Mouse (Mus musculus): ENCODE measurements at regions not wholly inside any gene's neighbourhood (a gene's known extent, or its start where the extent isn't known, plus 50 kb on each side); places are given as distances from the start of the nearest gene placed in this dataset.

- Histone ChIP-seq H3ac (ENCODE audit: control insufficient read depth, insufficient read length) (no peak overlapping the region), H3K4me3 (no peak overlapping the region), H3K36me3 (ENCODE audit: control insufficient read depth, insufficient read depth) (no peaks in the 10 kb centered on the region), H3K79me2 (ENCODE audit: control insufficient read depth, insufficient read depth) (no peaks in the 10 kb centered on the region), H3K27me3 (ENCODE audit: control insufficient read depth, insufficient read depth, insufficient read length) (no peaks in the 10 kb centered on the region), H3K4me2 (ENCODE audit: low read depth) (peak overlapping the region; percentile 52)
- TF ChIP-seq E2F4 (IDR thresholded peaks at IDR 0.05; ENCODE audit: insufficient read depth) (no peak), MYOD1 (IDR thresholded peaks at IDR 0.05; ENCODE audit: control insufficient read depth in 1 of 3, insufficient read length in 2 of 3, low read depth in 2 of 3) (no peak), POLR2AphosphoS2 (IDR thresholded peaks at IDR 0.05; ENCODE audit: insufficient read length, low read depth) (no peak), TCF3 (IDR thresholded peaks at IDR 0.05; ENCODE audit: insufficient read length, low read depth) (no peak), TCF12 (IDR thresholded peaks at IDR 0.05; ENCODE audit: insufficient read depth, poor library complexity, severe bottlenecking) (no peak), CEBPB (IDR thresholded peaks at IDR 0.05; ENCODE audit: insufficient read depth, poor library complexity, severe bottlenecking) (no peak), MYOG (IDR thresholded peaks at IDR 0.05; ENCODE audit: control insufficient read depth in 1 of 3, insufficient read depth in 1 of 3, insufficient read length in 2 of 3, low read depth in 2 of 3) (no peak), USF1 (IDR thresholded peaks at IDR 0.05; ENCODE audit: low read depth) (no peak)
Observed at GRCm38 (mm10) chr2:166301161-166301560, 145.7 kb upstream of the Sulf2 start.

GRCm38 (mm10) chr2:166294672-166295071 is 139.2 kb upstream of the Sulf2 start:
- H3K36me3 ChIP-seq (ENCODE audit: control insufficient read depth, insufficient read depth) = no peaks in the 10 kb centered on the region
- H3K4me2 ChIP-seq (ENCODE audit: low read depth) = no peak overlapping the region
- no peak for TF ChIP-seq TCF3 (IDR thresholded peaks at IDR 0.05; ENCODE audit: insufficient read length, low read depth)
- TF ChIP-seq MAX (IDR thresholded peaks at IDR 0.05; ENCODE audit: low read depth) = no peak
- TF ChIP-seq SRF (IDR thresholded peaks at IDR 0.05; ENCODE audit: control insufficient read depth, insufficient read length, low read depth) = no peak
- no peak for TF ChIP-seq REST (IDR thresholded peaks at IDR 0.05; ENCODE audit: insufficient read depth, insufficient read length)
- TF ChIP-seq MYOD1 (IDR thresholded peaks at IDR 0.05; ENCODE audit: control insufficient read depth in 1 of 3, insufficient read length in 2 of 3, low read depth in 2 of 3) = no peak
- no peak for TF ChIP-seq USF1 (IDR thresholded peaks at IDR 0.05; ENCODE audit: low read depth)
- no peak for TF ChIP-seq POLR2A (IDR thresholded peaks at IDR 0.05; ENCODE audit: insufficient read length, low read depth)
- TF ChIP-seq MYOG (IDR thresholded peaks at IDR 0.05; ENCODE audit: control insufficient read depth in 1 of 3, insufficient read depth in 1 of 3, insufficient read length in 2 of 3, low read depth in 2 of 3) = no peak
- H3ac ChIP-seq (ENCODE audit: control insufficient read depth, insufficient read length) = no peak overlapping the region
- H3K27me3 ChIP-seq (ENCODE audit: control insufficient read depth, insufficient read depth, insufficient read length) = no peaks in the 10 kb centered on the region
- H3K4me3 ChIP-seq = no peak overlapping the region
- no peaks in the 10 kb centered on the region for H3K79me2 ChIP-seq (ENCODE audit: control insufficient read depth, insufficient read depth)

DNA sequence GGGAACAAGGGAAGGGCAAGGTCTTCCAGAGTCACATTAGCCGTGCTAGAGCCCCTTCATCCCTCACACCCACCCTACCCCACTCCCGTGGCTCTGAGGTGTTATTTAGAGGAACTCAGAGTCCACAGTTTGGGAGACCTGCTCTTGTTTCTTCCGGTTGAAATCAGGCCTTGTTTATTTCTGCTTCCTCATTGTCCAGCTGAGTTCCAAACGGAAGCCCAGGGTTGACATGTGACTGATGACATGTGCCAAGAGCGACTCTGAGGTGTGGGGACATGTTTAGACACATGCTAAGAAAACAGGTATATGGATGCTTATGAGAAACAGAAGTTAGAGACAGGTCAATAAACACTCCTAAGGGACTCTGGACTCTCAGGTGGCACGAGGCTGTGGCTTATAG is 137.5 kb upstream of the Sulf2 start:
- no peak for TF ChIP-seq USF1 (IDR thresholded peaks at IDR 0.05; ENCODE audit: low read depth)
- TF ChIP-seq MYOD1 (IDR thresholded peaks at IDR 0.05; ENCODE audit: control insufficient read depth in 1 of 3, insufficient read length in 2 of 3, low read depth in 2 of 3) = no peak
- no peak for TF ChIP-seq TCF12 (IDR thresholded peaks at IDR 0.05; ENCODE audit: insufficient read depth, poor library complexity, severe bottlenecking)
- no peak for TF ChIP-seq POLR2A (IDR thresholded peaks at IDR 0.05; ENCODE audit: insufficient read length, low read depth)
- TF ChIP-seq MYOG (IDR thresholded peaks at IDR 0.05; ENCODE audit: control insufficient read depth in 1 of 3, insufficient read depth in 1 of 3, insufficient read length in 2 of 3, low read depth in 2 of 3) = no peak
- TF ChIP-seq POLR2AphosphoS2 (IDR thresholded peaks at IDR 0.05; ENCODE audit: insufficient read length, low read depth) = no peak
- no peak for TF ChIP-seq E2F4 (IDR thresholded peaks at IDR 0.05; ENCODE audit: insufficient read depth)
- no peak for TF ChIP-seq SRF (IDR thresholded peaks at IDR 0.05; ENCODE audit: control insufficient read depth, insufficient read length, low read depth)
- TF ChIP-seq TCF3 (IDR thresholded peaks at IDR 0.05; ENCODE audit: insufficient read length, low read depth) = no peak
- no peak for TF ChIP-seq REST (IDR thresholded peaks at IDR 0.05; ENCODE audit: insufficient read depth, insufficient read length)
- no peak for TF ChIP-seq MAX (IDR thresholded peaks at IDR 0.05; ENCODE audit: low read depth)
- no peak for TF ChIP-seq CEBPB (IDR thresholded peaks at IDR 0.05; ENCODE audit: insufficient read depth, poor library complexity, severe bottlenecking)
- Histone ChIP-seq H3K4me2 (ENCODE audit: low read depth) (no peak overlapping the region), H3K36me3 (ENCODE audit: control insufficient read depth, insufficient read depth) (no peaks in the 10 kb centered on the region), H3K79me2 (ENCODE audit: control insufficient read depth, insufficient read depth) (no peaks in the 10 kb centered on the region), H3K4me3 (no peak overlapping the region), H3K27me3 (ENCODE audit: control insufficient read depth, insufficient read depth, insufficient read length) (no peaks in the 10 kb centered on the region), H3ac (ENCODE audit: control insufficient read depth, insufficient read length) (no peak overlapping the region)

GRCm38 (mm10) chr2:166291266-166291665 is 135.8 kb upstream of the Sulf2 start:
- no peaks in the 10 kb centered on the region for H3K79me2 ChIP-seq (ENCODE audit: control insufficient read depth, insufficient read depth)
- no peak overlapping the region for H3ac ChIP-seq (ENCODE audit: control insufficient read depth, insufficient read length)
- H3K4me2 ChIP-seq (ENCODE audit: low read depth) = no peak overlapping the region
- TF ChIP-seq MYOD1 (IDR thresholded peaks at IDR 0.05; ENCODE audit: control insufficient read depth in 1 of 3, insufficient read length in 2 of 3, low read depth in 2 of 3) = no peak
- no peak for TF ChIP-seq TCF3 (IDR thresholded peaks at IDR 0.05; ENCODE audit: insufficient read length, low read depth)
- no peak for TF ChIP-seq POLR2AphosphoS2 (IDR thresholded peaks at IDR 0.05; ENCODE audit: insufficient read length, low read depth)
- TF ChIP-seq MAX (IDR thresholded peaks at IDR 0.05; ENCODE audit: low read depth) = no peak
- TF ChIP-seq SRF (IDR thresholded peaks at IDR 0.05; ENCODE audit: control insufficient read depth, insufficient read length, low read depth) = no peak
- TF ChIP-seq TCF12 (IDR thresholded peaks at IDR 0.05; ENCODE audit: insufficient read depth, poor library complexity, severe bottlenecking) = no peak
- TF ChIP-seq MYOG (IDR thresholded peaks at IDR 0.05; ENCODE audit: control insufficient read depth in 1 of 3, insufficient read depth in 1 of 3, insufficient read length in 2 of 3, low read depth in 2 of 3) = no peak
- no peak for TF ChIP-seq E2F4 (IDR thresholded peaks at IDR 0.05; ENCODE audit: insufficient read depth)
- no peak overlapping the region for H3K4me3 ChIP-seq
- no peaks in the 10 kb centered on the region for H3K27me3 ChIP-seq (ENCODE audit: control insufficient read depth, insufficient read depth, insufficient read length)
- no peaks in the 10 kb centered on the region for H3K36me3 ChIP-seq (ENCODE audit: control insufficient read depth, insufficient read depth)

- H3ac ChIP-seq (ENCODE audit: control insufficient read depth, insufficient read length) = no peak overlapping the region
- H3K79me2 ChIP-seq (ENCODE audit: control insufficient read depth, insufficient read depth) = no peaks in the 10 kb centered on the region
- H3K27me3 ChIP-seq (ENCODE audit: control insufficient read depth, insufficient read depth, insufficient read length) = no peaks in the 10 kb centered on the region
- H3K4me2 ChIP-seq (ENCODE audit: low read depth) = no peak overlapping the region
- TF ChIP-seq USF1 (IDR thresholded peaks at IDR 0.05; ENCODE audit: low read depth) (no peak), E2F4 (IDR thresholded peaks at IDR 0.05; ENCODE audit: insufficient read depth) (no peak), MAX (IDR thresholded peaks at IDR 0.05; ENCODE audit: low read depth) (no peak), SRF (IDR thresholded peaks at IDR 0.05; ENCODE audit: control insufficient read depth, insufficient read length, low read depth) (no peak), POLR2A (IDR thresholded peaks at IDR 0.05; ENCODE audit: insufficient read length, low read depth) (no peak), CEBPB (IDR thresholded peaks at IDR 0.05; ENCODE audit: insufficient read depth, poor library complexity, severe bottlenecking) (no peak), MYOG (IDR thresholded peaks at IDR 0.05; ENCODE audit: control insufficient read depth in 1 of 3, insufficient read depth in 1 of 3, insufficient read length in 2 of 3, low read depth in 2 of 3) (no peak), TCF12 (IDR thresholded peaks at IDR 0.05; ENCODE audit: insufficient read depth, poor library complexity, severe bottlenecking) (no peak), MYOD1 (IDR thresholded peaks at IDR 0.05; ENCODE audit: control insufficient read depth in 1 of 3, insufficient read length in 2 of 3, low read depth in 2 of 3) (no peak), POLR2AphosphoS2 (IDR thresholded peaks at IDR 0.05; ENCODE audit: insufficient read length, low read depth) (no peak), TCF3 (IDR thresholded peaks at IDR 0.05; ENCODE audit: insufficient read length, low read depth) (no peak), REST (IDR thresholded peaks at IDR 0.05; ENCODE audit: insufficient read depth, insufficient read length) (no peak)
- H3K4me3 ChIP-seq = no peak overlapping the region
- H3K36me3 ChIP-seq (ENCODE audit: control insufficient read depth, insufficient read depth) = no peaks in the 10 kb centered on the region
Observed at GRCm38 (mm10) chr2:166290826-166291225, 135.4 kb upstream of the Sulf2 start.
